Mouse (Mus musculus): ENCODE data around the gene Rnf207.

Rnf207 gene

GRCm38 (mm10) chr4:152295916-152296315 lies 22.9 kb downstream of the Rnf207 start:
- DNase-seq (ENCODE audit: low spot score in 2 of 2), result no peak

DNA sequence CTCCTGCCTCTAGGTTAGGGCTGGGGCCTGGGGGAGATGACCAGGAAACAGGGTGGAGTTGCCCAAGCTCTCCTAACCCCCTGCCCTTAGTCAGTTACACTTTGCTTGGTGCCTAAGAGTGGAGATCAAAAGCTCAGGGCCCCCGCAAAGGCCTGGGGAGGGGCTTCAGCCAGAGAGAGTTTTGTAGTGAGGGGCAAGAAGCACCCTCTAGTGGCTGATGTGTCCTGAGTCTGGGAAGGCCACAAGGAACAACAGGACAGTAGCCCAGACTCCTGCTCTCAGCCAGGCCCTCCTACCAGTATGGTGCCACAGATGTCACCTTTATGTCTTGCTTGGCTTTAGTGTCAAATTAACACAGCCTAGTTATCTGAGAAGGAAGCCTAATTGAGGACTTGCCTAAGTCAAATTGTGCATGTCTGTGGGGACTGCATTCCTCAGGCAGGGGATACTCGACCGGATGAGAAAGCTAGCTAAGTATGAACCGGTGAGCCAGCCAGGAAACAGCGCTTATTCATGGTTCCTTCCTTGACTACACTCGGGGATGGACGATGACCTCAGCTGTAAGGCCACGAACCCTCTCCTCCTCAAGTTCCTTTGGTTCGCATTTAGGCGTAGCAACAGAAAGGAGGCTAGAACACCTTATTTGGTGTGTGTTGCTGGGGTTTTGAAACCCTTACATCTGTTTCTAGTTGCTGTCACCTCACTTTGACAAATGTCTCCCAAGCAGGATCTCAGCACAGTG lies 24.4 kb downstream of the Rnf207 start:
- no peak for DNase-seq (ENCODE audit: low spot score in 2 of 2)

DNA sequence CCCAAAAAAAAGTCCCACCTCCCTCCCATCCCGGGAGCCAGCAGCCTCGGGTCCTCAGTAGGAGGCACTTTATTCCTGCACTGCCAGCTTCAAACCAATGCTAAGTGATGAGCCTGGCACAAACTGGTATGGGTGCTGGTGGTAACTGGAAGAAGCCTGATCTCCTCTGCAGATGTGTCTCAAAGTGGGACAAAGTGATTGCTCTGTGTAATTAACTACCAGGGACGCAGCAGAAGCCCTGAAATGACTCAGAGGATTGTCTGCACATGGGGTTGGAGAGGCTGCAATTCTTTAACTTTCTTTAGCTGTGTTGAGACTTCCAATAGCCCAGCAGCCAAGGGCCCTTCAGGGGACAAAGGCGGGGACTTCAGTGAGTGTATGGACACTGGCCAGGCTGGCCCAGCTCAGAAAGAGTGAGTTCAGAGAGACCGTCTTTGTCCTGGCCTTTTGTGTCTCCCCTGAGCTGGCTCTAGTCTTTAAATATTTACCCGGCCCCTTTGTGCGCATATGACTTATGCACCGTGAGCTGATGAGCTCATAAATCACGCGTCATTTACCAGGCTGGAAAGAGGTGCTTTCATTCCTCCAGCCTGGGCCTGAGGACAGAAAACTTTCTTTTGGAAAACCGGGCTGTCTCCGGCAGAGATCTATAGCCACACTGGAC lies 26.6 kb downstream of the Rnf207 start:
- no peak for DNase-seq (ENCODE audit: low spot score in 2 of 2)

DNA sequence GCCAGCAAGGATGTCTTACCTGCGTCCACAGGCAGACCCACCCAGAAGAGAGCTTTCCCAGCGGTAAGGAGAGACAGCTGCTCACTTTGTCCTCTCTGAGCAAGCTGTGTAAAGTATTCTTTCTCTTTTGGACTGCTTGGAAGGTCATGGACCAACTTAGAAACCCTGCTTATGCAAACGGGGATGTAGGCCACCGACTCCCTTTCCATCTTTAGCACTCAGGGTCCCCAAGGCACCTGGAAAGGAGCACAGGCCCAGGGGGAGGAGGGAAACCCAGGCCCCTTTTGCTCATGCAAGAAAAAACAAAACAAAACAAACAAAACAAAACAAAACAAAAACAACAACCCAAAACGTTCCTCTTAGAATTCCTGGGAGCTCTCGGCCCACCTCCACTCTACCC lies 27.2 kb downstream of the Rnf207 start, which contains the start of gene Hes3:
Gene Hes3 (minus strand): TSS at position 101 of the 400 bp plus-strand sequence.
- DNase-seq (ENCODE audit: low spot score in 2 of 2), result no peak

GRCm38 (mm10) chr4:152290991-152291390 lies 27.8 kb downstream of the Rnf207 start:
- no peak for DNase-seq (ENCODE audit: low spot score in 2 of 2)

DNA sequence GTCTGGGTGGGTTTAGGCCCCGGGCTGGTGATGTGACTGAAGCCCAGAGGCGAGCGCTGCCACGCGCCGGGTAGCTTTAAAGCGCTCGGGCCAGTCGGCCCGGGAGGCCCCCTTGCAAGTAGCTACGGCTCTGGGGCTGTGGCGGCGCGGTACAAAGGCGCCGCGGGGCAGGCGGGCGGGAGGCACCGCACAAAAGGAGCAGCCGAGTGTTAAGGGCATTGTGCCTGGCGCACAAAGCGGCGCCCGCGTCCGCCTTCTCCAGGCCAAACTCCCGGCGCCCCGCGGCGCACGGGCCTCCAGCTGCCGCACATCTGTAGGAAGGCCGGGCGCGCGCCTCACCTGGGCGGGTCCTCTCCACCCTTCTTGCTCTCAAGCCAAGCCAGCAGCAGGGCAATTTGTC lies 28.4 kb downstream of the Rnf207 start:
- no peak for DNase-seq (ENCODE audit: low spot score in 2 of 2)

- no peak for DNase-seq (ENCODE audit: low spot score in 2 of 2)
Observed at GRCm38 (mm10) chr4:152288398-152288945, 30.3 kb downstream of the Rnf207 start.

GRCm38 (mm10) chr4:152287317-152288120 lies 31.3 kb downstream of the Rnf207 start:
- no peak for DNase-seq (ENCODE audit: low spot score in 2 of 2)

- peak in 1 of 2 experiments; percentile 50 for DNase-seq (ENCODE audit: low spot score in 2 of 2)
Observed at GRCm38 (mm10) chr4:152286887-152287286, 31.9 kb downstream of the Rnf207 start.

DNA sequence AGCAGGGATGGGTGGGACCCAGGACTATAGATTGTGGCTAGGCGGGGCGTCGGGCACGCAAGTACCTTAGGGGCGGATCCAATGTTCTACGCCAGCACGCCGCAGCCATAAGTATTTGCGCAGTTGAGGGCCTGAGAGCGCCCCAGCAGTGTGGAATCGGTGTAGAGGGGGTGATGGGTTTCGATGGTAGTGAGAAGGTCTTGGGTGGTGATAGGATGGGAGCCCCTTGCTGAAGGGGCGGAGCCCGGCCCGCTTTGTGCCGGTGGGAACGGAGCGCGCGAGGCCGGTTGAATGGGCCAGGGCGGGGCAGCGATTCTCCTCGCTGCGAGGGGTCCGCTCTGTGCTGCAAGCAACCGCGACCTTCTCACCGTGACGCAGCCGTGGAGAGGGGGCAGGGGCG lies 32.6 kb downstream of the Rnf207 start:
- DNase-seq (ENCODE audit: low spot score in 2 of 2), result no peak

DNA sequence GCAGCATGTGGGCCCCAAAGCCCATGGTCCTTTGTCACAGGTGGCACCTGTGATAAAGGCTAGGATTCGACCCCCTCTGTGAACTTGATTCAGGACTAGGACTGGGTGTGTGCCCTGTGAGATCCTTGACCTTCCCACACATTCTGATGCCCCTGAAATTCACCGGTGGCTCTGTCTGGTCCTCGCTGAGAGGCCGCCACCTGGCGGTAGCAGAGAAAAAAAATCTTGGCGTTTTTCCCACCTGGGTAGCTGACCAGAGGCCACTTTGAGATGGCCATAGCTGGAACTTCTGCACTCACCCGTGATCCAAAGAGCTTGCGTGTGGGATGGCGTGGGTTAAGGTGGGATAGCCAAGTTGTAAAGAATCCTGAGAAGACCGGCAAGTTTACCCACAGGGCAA lies 33.3 kb downstream of the Rnf207 start:
- peak; percentile 39 to 57 for DNase-seq (ENCODE audit: low spot score in 2 of 2)

DNA sequence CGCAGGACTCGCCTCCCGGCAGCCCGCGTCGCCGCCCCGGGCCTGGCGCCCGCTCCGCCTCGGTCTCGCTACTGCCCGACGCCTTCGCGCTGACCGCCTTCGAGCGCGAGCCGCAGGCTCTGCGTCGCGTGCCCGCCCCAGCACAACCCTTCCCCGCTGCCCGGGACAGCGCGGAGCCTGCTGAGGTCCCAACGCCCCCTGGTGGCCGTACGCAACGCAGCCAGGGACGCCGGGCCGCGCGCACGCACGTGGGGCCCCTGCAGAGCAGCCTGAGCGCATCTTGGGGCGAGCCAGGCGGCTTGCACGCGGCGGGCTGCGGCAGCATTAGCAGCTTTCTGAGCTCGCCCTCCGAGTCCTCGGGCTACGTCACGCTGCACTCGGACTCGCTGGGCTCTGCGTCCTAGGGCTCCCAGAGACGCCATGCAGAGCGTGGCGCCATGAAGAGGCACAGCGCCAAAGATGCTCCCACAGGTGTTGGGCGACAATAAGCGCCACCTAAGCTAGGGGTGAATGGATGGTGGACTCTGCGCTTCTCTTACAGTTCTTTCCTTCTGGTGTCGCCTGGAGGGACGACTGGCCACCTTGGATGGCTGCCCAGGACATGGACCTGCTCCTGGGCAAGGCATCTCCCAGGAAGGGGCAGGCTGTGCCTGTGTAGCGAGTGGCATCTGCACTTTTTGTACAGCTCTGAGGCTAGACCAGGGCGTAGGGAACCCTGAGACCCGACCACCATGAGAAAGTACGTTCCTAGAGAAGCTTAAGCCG lies 35.4 kb downstream of the Rnf207 start:
- DNase-seq (ENCODE audit: low spot score in 2 of 2), result peak; percentile 70 to 82

GRCm38 (mm10) chr4:152282721-152283120 lies 36.1 kb downstream of the Rnf207 start:
- DNase-seq (ENCODE audit: low spot score in 2 of 2), result no peak

GRCm38 (mm10) chr4:152281601-152282000 lies 37.2 kb downstream of the Rnf207 start:
- DNase-seq (ENCODE audit: low spot score in 2 of 2), result no peak

- DNase-seq (ENCODE audit: low spot score in 2 of 2), result no peak
Observed at GRCm38 (mm10) chr4:152278986-152279385, 39.8 kb downstream of the Rnf207 start.

DNA sequence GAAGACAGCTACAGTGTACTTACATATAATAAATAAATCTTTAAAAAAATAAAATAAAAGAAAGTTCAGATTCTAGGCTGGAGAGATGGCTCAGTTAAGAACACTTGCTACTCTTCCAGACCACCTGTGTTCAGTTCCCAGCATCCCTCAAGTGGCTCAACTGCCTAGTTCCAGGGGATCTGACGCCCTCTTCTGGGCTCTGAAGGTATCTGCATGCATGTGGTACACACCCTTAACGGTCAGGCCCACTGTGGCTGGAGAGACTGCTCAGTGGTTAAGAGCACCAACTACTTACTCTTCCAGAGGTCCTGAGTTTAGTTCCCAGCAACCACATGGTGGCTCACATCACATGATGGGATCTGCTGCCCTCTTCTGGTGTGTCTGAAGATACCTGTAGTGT lies 40.9 kb downstream of the Rnf207 start:
- no peak for DNase-seq (ENCODE audit: low spot score in 2 of 2)

GRCm38 (mm10) chr4:152276389-152277347 lies 42.1 kb downstream of the Rnf207 start:
- no peak for DNase-seq (ENCODE audit: low spot score in 2 of 2)

- peak; percentile 35 to 36 for DNase-seq (ENCODE audit: low spot score in 2 of 2)
Observed at GRCm38 (mm10) chr4:152274681-152275131, 44.1 kb downstream of the Rnf207 start.

DNA sequence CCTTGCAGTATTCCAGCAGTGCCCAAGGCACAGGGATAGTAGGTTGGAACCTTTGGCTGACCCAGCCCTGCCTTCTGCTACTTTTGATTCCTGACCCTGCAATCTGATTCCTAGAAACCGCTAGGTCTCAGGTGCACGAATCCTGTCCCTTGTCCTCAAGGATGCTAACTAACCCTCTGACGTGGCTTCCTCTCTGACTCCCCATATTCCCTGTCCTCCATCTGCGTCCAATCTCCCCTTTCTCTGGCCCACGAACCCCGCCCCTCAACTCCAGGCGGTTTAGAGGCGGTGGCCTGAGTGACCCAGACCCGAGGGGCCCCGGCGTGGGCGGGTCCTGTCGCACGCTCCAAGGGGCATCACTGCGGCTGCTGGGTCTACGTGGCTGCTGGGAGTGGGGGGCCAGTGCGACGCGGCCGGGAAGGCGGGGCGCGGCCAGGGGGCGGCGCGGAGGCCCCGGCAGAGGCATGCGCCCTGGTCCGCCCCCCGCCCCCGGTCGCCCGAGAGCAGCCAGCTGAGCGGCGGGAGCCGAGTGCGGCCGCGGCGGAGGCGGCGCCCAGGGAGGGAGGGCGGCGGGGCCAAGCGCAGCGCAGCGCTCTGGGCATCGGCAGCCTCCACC lies 45.1 kb downstream of the Rnf207 start, which contains the start of gene Gpr153:
Gene Gpr153 (plus strand): TSS at position 612 of the 616 bp plus-strand sequence.
- DNase-seq (ENCODE audit: low spot score in 2 of 2), result peak in 1 of 2 experiments; percentile 18
